Mouse (Mus musculus) E14TG2a.4 (cell line): ENCODE measurements around the gene Fbxw9.

ENCODE experiments used
- CTCF ChIP-seq: conservative IDR thresholded peaks from 2 replicates; pipeline ENCODE4 v1.5.1; 2014; ENCODE audit warnings: low read length
- NANOG ChIP-seq: IDR thresholded peaks from 2 replicates; pipeline ENCODE4 v1.6.1; 2014; ENCODE audit warnings: borderline replicate concordance, low read length, mixed read lengths
- POU5F1 ChIP-seq: IDR thresholded peaks from 2 replicates; pipeline ENCODE4 v1.6.1; 2014; ENCODE audit warnings: low read length, borderline replicate concordance

- TF ChIP-seq CTCF (no peak), POU5F1 (no peak), NANOG (no peak)
Observed at GRCm38 (mm10) chr8:85067982-85068381, 8.1 kb downstream of the Fbxw9 start, which contains the start of gene Gm5741.
